Mouse (Mus musculus) kidney, adult 10 weeks (tissue): ENCODE data around the gene Olfr186. TPM values are rescaled to one million over a fixed set of nuclear protein-coding genes. Genes with fewer than 3 reads are reported as not detected.

ENCODE experiments used
- polyA plus RNA-seq: library from polyadenylated mRNA; stranded (reverse); fragments of 350-450 nt; fragmentation: Illumina TruSeq; extraction: RNeasy Lipid Tissue Mini Kit (QIAGEN cat#74804); gene quantifications from one replicate; pipeline ENCODE4 v1.2.3, GENCODE M21; 2014; ENCODE audit warnings: low read depth, low replicate concordance

The Olfr186 gene
- not detected for polyA plus RNA-seq

DNA sequence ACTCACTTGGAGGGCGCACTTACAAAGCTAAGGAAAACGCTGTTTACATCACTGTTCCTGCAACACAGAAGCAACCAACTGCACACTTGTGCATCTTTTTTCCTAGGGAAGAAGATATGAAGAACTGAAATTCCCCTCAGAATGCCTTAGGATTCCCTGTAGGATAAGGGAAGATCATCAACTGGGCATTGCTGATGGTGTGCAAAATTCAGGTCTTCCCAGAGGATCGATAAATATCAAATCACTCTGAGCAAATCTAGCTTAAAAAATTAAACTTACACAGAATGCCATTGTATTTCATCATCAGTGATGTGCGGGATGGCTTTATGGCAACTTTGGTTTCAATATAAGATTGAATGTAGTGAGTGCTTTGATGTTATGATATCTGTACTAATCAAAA lies at the start of gene Olfr186:
TSS of gene Olfr186 (minus strand) at position 101 of the 400 bp plus-strand sequence.

DNA sequence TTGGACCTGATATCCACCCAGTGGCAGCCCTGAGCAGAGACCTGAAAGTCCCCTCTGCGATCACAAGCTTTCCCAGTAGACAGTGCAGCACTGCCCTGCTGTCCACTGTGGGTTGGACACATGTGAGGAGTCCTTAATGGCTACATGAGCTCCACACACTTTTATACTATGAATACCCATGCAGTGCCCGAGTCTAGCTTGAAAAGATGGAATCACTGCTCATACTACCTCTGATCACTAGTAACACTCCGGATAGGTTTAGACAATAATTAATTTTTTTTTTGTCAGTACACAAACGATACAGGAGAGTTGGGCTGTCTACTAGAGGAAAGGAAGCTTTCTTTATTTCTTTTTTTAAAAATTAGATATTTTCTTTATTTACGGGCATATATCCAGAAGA lies 47.8 kb upstream of the Olfr186 start, which contains the start of gene Olfr190:
TSS of gene Olfr190 (minus strand) at position 101 of the 400 bp plus-strand sequence.

DNA sequence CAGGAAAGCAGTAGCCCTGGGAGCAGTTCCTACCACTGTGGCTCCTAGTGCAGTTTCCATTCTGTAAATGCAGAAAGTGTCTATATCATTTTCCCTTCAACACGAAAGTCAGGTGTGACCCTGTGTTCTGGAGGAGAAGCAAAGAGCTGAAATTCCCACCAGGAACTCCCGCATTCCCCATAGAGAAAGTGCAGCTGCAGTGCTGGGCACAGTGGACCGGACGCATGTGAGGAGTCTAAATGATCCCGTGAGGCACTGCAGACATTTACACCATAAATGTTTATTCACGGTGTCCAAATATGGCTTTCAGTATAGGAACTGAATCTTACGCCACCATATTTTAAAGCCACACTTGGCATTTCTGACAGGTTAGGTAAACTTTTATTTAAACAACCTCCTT lies 9.6 kb upstream of the Olfr186 start, which contains the start of gene Olfr187:
TSS of gene Olfr187 (minus strand) at position 58 of the 400 bp plus-strand sequence.

DNA sequence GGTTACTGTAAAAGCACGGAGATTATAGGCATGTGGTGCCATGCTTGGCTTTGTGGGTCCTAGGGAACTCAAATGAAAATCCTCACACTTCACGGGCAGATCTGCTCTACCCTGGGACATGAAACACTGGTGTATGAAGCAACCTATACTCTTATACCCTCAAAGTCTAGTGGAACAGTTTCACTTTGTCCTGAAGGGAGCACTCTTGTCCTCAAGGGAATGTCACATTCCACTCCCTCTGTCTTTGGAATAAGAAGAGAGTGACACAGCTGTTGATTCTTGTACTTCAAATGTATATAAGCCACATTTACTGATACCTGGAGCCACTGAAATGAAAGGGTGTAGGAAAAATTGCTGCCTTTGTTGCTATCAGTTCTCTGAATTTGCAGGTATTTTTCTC lies 35.0 kb downstream of the Olfr186 start, which contains the start of gene Olfr183:
TSS of gene Olfr183 (plus strand) at position 301 of the 400 bp plus-strand sequence.

Other genes with a start within 250 kb of the Olfr186 start
- gene Olfr173, start 230.0 kb downstream of the Olfr186 start, polyA plus RNA-seq: not detected
- gene Olfr175-ps1, start 203.5 kb downstream of the Olfr186 start, polyA plus RNA-seq: not detected
- not detected for gene Olfr177, start 155.5 kb downstream of the Olfr186 start, polyA plus RNA-seq
- gene Olfr178, start 138.2 kb downstream of the Olfr186 start, polyA plus RNA-seq: not detected
- not detected for gene Olfr181, start 101.5 kb downstream of the Olfr186 start, polyA plus RNA-seq
- not detected for gene Olfr180, start 100.9 kb downstream of the Olfr186 start, polyA plus RNA-seq
- gene Olfr183, start 34.9 kb downstream of the Olfr186 start, polyA plus RNA-seq: not detected
- not detected for gene Olfr187, start 9.5 kb upstream of the Olfr186 start, polyA plus RNA-seq
- not detected for gene Olfr190, start 47.7 kb upstream of the Olfr186 start, polyA plus RNA-seq
- not detected for gene Olfr191, start 59.5 kb upstream of the Olfr186 start, polyA plus RNA-seq
- not detected for gene Olfr193, start 81.6 kb upstream of the Olfr186 start, polyA plus RNA-seq
- not detected for gene Olfr194, start 90.8 kb upstream of the Olfr186 start, polyA plus RNA-seq
- 0.49 TPM for gene Olfr195, start 116.8 kb upstream of the Olfr186 start, polyA plus RNA-seq
- gene Olfr196, start 140.2 kb upstream of the Olfr186 start, polyA plus RNA-seq: not detected
- gene Olfr198, start 173.2 kb upstream of the Olfr186 start, polyA plus RNA-seq: not detected
- not detected for gene Olfr199, start 189.5 kb upstream of the Olfr186 start, polyA plus RNA-seq
- gene Olfr201, start 242.3 kb upstream of the Olfr186 start, polyA plus RNA-seq: not detected